Mouse (Mus musculus): ENCODE measurements at regions not wholly inside any gene's neighbourhood (a gene's known extent, or its start where the extent isn't known, plus 50 kb on each side); places are given as distances from the start of the nearest gene placed in this dataset.

DNA sequence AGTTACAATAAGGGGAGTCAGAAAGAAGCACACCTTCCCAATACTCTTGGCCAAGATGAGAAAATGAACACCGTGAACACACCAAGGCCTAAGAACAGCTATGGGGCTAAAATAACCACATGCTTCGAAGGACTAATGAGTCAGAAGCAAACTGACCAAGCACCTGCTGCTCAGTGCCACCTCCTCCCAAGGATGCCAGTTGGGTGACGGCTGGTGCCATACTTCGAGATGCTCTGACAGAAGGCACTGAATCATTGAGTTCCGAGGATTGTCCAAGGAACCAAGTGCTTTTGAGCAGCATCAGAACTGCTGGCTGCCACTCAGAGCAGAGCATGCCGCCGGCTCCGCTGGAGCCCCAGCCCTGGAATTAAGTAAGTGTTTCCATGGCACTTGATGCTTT lies 67.6 kb upstream of the Kirrel3 start:
- no peak for DNase-seq (ENCODE audit: low spot score)
- intact Hi-C loops (cut with DNase I), result no loop called here

DNA sequence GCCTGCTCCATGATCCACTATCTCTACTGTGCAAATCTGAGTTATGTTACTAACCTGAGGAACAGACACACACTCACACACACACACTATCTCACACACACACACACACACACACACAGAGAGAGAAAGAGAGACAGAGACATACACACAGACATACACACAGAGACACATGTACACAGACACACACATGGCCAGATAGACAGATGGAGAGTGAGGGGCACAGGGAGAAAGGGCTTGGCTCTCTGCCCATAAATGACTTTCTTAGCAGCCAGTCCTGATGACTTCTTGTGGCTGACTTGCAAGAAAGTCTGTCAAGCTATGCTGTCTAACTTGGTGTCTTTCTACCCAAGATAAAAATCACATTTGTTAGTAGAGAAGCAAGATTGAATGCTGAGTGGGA lies 63.7 kb upstream of the Kirrel3 start:
- no peak for DNase-seq (ENCODE audit: low spot score)
- intact Hi-C loops (cut with DNase I), result no loop called here

DNA sequence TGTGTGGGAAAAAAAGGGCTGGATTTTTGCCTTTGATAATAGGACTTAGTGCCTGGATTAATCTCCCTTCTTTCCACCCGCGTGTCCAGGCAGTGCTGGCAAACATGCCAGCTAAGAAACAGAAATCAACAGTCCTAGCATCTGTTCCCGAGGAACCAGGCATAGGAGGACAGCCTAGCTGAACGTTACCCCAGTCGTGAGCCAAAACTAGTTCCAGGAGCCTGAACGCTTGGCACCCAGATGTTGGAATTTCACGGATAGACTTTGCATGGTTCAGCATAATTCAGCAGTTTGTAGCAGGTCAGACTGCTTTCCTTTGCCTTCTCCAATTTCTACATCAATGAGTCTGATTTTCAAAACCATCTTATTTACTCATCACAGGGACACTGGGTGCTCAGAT lies 62.6 kb upstream of the Kirrel3 start:
- DNase-seq (ENCODE audit: low spot score), result no peak
- intact Hi-C loops (cut with DNase I), result no loop called here

DNA sequence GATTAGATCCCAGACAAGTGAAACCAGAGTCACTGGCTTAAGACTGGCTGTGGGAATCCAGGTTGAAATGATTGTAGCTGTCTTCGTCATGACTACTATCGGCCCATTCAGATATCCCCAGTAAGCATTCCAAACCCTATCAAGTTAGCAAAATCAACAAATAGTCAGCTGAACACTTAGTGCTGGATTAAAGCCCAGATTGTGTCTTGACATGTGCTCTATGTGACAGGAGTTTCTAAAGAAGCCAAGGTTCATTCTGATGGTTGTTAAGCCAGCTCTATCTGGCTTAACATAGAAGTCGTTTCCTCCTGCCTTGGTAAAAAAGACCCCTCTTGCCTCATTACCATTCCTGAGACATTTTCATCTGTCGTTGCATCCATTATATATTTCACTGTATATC lies 59.1 kb upstream of the Kirrel3 start:
- no peak for DNase-seq (ENCODE audit: low spot score)
- intact Hi-C loops (cut with DNase I), result no loop called here

DNA sequence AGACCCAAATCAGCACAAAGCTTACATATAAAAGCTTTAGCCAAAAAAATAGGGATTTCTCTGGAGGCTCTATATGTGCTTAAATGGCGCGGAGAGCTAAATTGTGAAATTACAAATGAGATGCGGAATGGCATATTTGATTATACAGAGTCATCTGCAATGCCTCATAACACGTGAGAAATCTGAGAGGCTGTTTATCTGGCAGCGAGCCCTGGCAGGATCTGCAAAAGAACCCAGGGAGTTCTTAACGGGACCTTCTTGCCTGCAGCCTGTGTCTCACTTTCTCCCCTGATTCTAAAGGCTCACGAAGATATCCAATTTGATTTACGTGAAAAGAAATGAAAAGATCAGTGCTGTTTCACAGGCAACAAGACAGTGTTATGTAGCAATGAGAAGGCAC lies 58.0 kb upstream of the Kirrel3 start:
- no peak for DNase-seq (ENCODE audit: low spot score)
- intact Hi-C loops (cut with DNase I), result no loop called here
